Comparison of ENCODE assay signal across 14 mouse cellular contexts in the genomic region with DNA sequence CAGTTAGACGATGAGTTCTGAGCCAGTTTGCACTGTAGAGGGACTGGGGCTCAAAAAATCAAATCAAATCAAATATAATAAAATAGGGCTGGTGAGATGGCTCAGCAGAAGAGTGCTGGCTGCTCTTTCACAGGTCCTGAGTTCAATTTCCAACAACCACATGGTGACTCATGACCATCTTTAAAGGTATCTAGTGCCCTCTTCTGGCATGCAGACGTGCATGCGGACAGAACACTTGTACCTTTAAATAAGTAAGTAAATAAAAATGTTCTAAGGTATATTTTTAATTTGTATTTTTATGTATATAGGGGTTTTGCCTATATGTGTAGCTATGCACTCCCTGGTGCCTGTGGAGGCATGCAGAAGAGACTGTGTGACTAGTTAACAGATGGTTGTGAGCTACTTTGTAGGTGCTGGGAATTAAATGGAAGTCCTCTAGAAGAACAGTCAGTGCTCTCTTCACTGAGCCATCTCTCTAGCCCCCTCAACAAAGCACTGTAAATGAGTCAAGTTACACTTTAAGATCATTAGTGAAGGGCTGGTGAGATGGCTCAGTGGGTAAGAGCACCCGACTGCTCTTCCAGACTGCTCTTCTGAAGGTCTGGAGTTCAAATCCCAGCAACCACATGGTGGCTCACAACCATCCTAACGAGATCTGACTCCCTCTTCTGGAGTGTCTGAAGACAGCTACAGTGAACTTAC. TPM values are rescaled to one million over a fixed set of nuclear protein-coding genes. Genes with fewer than 3 reads are reported as not detected.
DNase-seq lines count a peak whose midpoint lies in the region; ATAC-seq lines count a peak whose summit lies in the region.
"Had no signal": no experiment of that assay in that cellular context is flagged by ENCODE, and none has a peak within 500 bp of the region (broad histone marks: within the 10 kb centered on the region; RNA-seq: fewer than 3 reads in every experiment).

No protein-coding gene starts in this region.

- H3K4me1 ChIP-seq in kidney, embryonic 14.5 days (ENCODE audit: control insufficient read depth, insufficient read depth, low read length): no peaks in the 10 kb centered on the region
- H3K4me1 ChIP-seq: limb, embryonic 15.5 days had no signal

- no peak overlapping the region for H3K27ac ChIP-seq in kidney, embryonic 14.5 days (ENCODE audit: low read depth, low read length)
- H3K27ac ChIP-seq: limb, embryonic 15.5 days had no signal

- H3K4me2 ChIP-seq in kidney, embryonic 14.5 days (replicated peaks; ENCODE audit: low read depth, low read length): no peak overlapping the region
- H3K4me2 ChIP-seq: limb, embryonic 15.5 days had no signal

- DNase-seq in CD4-positive, CD25-positive, alpha-beta regulatory T cell, adult 2 months (ENCODE audit: low read depth, low spot score): peak; percentile 33
- peak; percentile 19 for DNase-seq in kidney, adult 9 months
- DNase-seq in thymus, postnatal 0 days (ENCODE audit: low spot score): peak; percentile 15
- no peak for DNase-seq in thymus, postnatal 4 days
- no peak for DNase-seq in urinary bladder, postnatal 36 days (ENCODE audit: low spot score in 2 of 2)
- DNase-seq in B cell, adult 2 months: no peak
- DNase-seq: gastrocnemius, postnatal 14 days; heart, postnatal 36 days; kidney, postnatal 10 days; layer of hippocampus, postnatal 36 days had no signal

- no peak for ATAC-seq in CD4-positive, CD25-positive, alpha-beta regulatory T cell, adult 4 months
- ATAC-seq in kidney, embryonic 14.5 days (ENCODE audit: low FRiP score, low TSS enrichment): no peak

- WGBS in kidney, embryonic 14.5 days: 89% methylated on average over 4 of the region's 5 CpGs

- no peaks in the 10 kb centered on the region for H3K9me3 ChIP-seq in kidney, embryonic 14.5 days (ENCODE audit: control insufficient read depth, low read length)
- H3K9me3 ChIP-seq: limb, embryonic 15.5 days had no signal

- H3K27me3 ChIP-seq in kidney, embryonic 14.5 days (ENCODE audit: control insufficient read depth, insufficient read depth, low read length): no peaks in the 10 kb centered on the region
- H3K27me3 ChIP-seq: limb, embryonic 15.5 days had no signal

- H3K4me3 ChIP-seq in kidney, embryonic 14.5 days (ENCODE audit: low read length): no peak overlapping the region
- H3K4me3 ChIP-seq: limb, embryonic 15.5 days had no signal

- H3K9ac ChIP-seq in kidney, embryonic 14.5 days (ENCODE audit: low read depth, low read length): no peak overlapping the region
- H3K9ac ChIP-seq: limb, embryonic 15.5 days had no signal

- H3K36me3 ChIP-seq in kidney, embryonic 14.5 days (ENCODE audit: control insufficient read depth, insufficient read depth, low read length): peaks cover 90% of the 10 kb centered on the region

RNA-seq across cellular contexts. Expression of a gene that starts 10.3 kb away (rescaled TPM):
- 100 to 1,000 TPM in 1 of 2 experiments, 10 to 100 TPM in 1; 98.5 to 141 TPM for polyA plus RNA-seq in CD4-positive, CD25-positive, alpha-beta regulatory T cell, adult 4 months (2017; shearing (Covaris generic))
- 96.9 and 180 TPM in 2 replicates for polyA plus RNA-seq in kidney, embryonic 14.5 days (2014; fragmentation: Nextera tagmentation; extraction: Ambion mirVana)
- 119 and 122 TPM in 2 replicates for polyA plus RNA-seq in thymus, postnatal 0 days (2015; fragmentation: Nextera tagmentation; extraction: Ambion mirVana)

RNA-seq across cellular contexts. Expression of a gene that starts 10.5 kb away (rescaled TPM):
- 10 to 100 TPM; 57.7 to 94.5 TPM for polyA plus RNA-seq in CD4-positive, CD25-positive, alpha-beta regulatory T cell, adult 4 months (2017; shearing (Covaris generic))
- 40.4 and 69.3 TPM in 2 replicates for polyA plus RNA-seq in kidney, embryonic 14.5 days (2014; fragmentation: Nextera tagmentation; extraction: Ambion mirVana)
- 46.2 and 49.3 TPM in 2 replicates for polyA plus RNA-seq in thymus, postnatal 0 days (2015; fragmentation: Nextera tagmentation; extraction: Ambion mirVana)

RNA-seq across cellular contexts. Expression of a gene that starts 45.4 kb away (rescaled TPM):
- polyA plus RNA-seq in CD4-positive, CD25-positive, alpha-beta regulatory T cell, adult 4 months (2017; shearing (Covaris generic)): 1 to 10 TPM; 1.3 to 2.4 TPM
- polyA plus RNA-seq in kidney, embryonic 14.5 days (2014; fragmentation: Nextera tagmentation; extraction: Ambion mirVana): 7.1 and 10.4 TPM in 2 replicates
- polyA plus RNA-seq in thymus, postnatal 0 days (2015; fragmentation: Nextera tagmentation; extraction: Ambion mirVana): 4.9 and 5.2 TPM in 2 replicates

RNA-seq across cellular contexts. Expression of a gene that starts 51.2 kb away (rescaled TPM):
- not detected for polyA plus RNA-seq in CD4-positive, CD25-positive, alpha-beta regulatory T cell, adult 4 months (2017; shearing (Covaris generic))
- polyA plus RNA-seq in kidney, embryonic 14.5 days (2014; fragmentation: Nextera tagmentation; extraction: Ambion mirVana): 0.50 and 1.7 TPM in 2 replicates
- 10.5 and 11.8 TPM in 2 replicates for polyA plus RNA-seq in thymus, postnatal 0 days (2015; fragmentation: Nextera tagmentation; extraction: Ambion mirVana)
- polyA plus RNA-seq: neural tube, embryonic 11.5 days had no signal

Comparison
In these comparisons a context has a peak if more than half of its experiments do, and no peak if none do; other contexts are left out.
1. DNase-seq: peak in CD4-positive, CD25-positive, alpha-beta regulatory T cell, adult 2 months (single experiment), kidney, adult 9 months (single experiment) and thymus, postnatal 0 days (single experiment); none in thymus, postnatal 4 days (single experiment), urinary bladder, postnatal 36 days (0 of 2) and B cell, adult 2 months (0 of 2).